Mouse (Mus musculus) adrenal gland, adult 18-20 months (tissue): ENCODE data around the gene Cd9. TPM values are rescaled to one million over a fixed set of nuclear protein-coding genes. Genes with fewer than 3 reads are reported as not detected.

ENCODE experiments used
- DNase-seq, 2 experiments: peaks; one replicate each; pipeline ENCODE4 v3.0.0; 2021 to 2022; ENCODE audit warnings: low spot score in 2 of 2
- total RNA-seq, 2 experiments: library from RNA; stranded (reverse); gene quantifications; 1 replicate in 1 of 2; 2 replicates in 1 of 2; pipeline ENCODE4 v1.2.3; 2021

The Cd9 gene
- total RNA-seq, 2 experiments from 2014 or later: 90.1 to 131 TPM

DNA sequence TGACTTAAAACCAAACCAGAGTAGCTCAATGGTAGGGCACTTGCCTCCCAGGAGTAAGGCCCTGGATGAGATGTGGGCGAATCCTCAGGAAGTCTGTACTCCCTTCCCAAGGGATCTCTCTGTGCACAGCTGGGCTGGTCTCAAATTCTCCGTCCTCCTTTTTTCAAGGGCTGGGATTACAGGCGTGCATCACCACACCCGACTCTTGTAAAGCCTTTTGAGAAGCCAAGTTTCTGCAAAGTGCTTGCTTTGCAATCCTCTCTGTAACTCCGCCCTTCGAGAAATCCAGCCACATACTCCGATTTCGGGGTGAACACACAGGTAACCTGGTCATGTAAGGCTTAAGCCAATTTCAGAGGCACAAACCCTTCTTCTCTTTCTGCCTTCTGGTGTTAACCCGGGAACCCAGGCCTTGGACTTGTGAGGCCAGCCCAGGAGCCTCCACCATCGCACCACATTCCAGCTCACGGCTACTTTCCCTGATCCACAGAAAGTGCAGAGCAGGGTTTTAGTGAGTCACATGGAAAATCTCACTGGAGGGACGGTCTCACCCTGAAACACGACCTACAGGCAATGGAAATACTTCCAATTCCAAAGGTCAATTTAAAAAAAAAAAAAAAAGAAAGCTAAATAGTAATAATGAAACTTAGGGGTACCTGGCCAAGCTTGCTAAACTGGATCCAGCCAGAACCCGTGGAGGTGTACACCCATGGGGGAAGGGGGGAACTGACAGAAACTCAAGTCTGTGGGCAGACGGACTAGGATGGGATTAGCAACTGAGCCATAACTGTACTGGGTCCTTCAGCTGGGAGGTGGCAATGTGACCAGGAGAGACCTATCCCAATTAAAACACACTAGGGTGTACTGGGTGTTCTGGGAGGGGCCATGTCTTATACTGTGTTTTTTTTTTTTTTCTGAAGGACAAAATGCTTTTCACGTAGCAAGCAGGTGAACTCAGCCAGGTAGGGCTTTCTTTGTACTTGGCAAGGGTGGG lies 16.2 kb downstream of the Cd9 start:
- no peak for DNase-seq

DNA sequence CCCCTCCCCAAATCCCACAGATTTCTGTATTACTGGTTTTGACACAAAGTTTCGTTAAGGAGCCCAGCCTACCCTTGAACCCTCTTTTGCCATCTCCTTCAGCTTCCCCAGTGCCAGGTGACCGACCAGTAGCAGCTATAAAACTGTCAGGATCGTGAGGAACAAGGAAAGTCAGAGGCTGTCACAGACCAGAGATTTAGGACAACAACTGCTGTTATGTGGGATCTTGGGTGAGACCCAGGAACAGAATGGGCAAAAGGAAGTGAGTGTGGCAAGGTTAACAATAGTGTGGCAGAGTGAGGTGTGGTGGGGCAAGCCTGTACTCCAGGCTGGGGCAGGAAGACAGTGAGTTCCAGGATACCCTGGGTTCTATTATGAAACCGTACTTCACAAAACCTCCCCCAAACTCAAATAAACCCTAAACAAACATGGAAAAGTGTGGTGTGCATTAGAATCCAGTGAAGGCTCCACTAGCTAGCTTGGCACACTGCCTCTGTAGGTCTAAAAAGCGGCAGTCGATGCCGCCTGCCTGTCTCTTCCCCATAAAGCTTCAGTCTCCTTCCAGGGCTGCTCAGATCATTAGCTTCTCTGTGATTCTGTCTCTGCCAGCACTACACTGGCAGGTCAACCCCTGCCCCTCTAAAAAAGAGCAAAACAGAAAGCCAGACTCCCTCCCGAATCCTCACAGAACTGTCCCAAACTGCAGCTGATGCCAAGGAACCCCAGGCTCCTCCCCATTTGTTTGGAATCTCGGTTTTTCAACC lies 17.6 kb downstream of the Cd9 start:
- DNase-seq: no peak

DNA sequence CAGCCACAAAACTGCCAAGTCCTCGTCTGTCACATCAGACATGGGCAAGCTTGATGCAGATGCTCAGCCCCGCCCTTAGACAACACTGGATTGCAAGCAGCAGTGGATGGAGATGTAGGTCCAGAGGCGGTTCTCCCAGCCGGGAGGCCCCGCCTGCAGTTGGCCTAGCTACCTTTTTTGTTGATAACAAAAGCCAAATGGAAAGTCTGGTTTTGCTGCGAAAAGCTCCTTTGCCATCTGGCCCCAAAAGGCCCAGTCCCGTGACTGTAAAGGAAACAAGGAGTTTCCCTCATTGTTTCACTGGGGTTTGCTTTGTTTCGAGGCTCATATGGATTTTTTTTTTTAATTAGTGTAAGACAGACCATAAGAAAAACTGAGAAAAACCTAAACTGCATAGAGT lies 18.5 kb downstream of the Cd9 start:
- DNase-seq: no peak

DNA sequence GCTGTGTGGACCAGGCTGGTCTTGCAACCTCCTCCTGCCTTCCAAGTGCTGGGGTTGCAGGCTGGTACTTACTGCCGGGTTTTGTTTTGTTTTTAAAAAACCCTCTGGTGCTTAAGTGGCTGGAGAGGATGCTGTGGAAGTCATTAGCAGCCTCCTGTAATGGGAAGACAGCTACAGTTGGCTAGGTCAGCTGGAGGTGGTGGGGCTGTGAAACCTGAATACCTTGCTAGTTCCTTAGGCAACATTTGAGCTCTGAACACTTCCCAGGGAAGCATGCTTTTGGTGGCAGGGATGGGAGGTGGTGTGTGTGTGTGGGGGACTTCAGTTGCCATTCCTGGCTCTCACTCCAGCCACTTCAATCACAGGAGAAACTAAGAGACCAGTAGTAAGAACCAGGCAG lies 19.4 kb downstream of the Cd9 start:
- no peak for DNase-seq

DNA sequence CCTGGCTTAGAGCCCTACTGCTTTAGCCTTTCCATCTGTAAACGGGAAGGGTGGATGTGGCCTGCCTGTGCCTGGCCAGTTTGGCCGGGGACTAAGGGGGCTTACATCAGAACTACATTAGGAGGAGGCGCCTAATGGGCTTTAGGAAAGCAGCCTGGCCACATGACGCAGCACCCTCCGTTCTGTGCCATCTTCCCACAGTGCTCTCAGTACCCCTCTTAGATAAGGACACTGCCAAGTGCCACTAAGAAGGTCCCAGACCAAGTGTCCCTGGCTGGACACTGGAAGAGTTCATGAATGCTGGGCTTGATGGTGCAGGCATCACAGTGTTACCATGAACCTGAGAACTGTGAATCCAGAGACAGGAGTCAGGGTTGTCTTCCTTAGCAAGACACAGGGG lies 20.7 kb downstream of the Cd9 start:
- no peak for DNase-seq

DNA sequence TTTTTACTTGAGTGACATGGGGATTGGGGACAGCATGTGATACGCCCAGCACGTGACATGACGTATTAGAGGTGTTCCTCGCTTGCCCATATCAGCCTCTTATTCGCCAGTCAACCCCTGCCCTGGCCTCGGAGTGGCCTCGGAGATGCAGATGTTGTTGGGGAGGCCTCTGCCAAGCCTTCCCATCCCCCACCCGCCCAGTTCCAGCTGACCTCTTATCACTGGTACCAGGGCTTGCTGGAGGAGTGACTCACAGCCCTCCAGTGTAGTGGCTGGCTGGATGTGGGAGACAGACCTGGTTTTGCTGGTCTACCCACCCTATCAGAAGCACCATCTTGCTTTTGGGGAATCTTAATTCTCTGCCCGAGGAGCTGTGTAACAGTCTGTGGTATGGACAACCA lies 21.3 kb downstream of the Cd9 start:
- DNase-seq: no peak

DNA sequence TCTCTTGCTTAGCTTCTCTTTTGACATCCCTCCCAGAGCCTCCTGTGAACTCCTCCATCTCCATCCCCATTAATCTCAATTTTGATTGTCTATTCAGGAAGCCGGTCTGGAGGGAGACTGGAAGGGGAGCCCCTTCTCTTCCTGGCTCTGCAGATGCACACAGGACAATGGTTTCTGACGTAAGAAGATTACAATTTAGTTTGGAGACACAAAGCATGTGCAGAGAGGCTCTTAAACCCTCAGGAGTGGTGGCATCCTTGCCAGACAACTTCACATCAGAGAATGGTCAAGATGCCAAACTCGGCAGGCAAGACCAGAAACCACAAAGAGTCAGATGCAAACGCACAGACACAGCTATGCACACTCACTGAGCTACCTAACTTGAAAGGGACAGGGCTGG lies 22.7 kb downstream of the Cd9 start:
- no peak for DNase-seq

DNA sequence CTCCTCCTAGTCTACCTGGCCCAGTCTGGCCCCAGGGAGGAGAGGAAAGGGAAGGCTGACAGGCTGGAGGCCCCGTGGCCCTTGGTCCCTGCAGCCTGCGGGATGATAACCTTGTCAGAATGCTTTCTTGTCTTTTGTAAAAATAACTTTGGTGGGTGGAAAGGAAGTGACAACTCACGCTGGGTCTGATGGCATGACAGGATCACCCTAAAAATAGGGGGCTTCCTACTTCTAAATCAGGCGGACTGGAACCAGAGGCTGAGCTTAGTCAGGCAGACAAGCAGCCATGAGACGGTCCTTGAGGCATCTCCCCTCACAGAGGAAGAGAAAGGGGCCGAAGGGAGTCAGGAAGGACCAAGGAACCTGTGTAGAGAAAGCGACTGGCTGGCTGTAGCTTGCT lies 23.3 kb downstream of the Cd9 start:
- no peak for DNase-seq

DNA sequence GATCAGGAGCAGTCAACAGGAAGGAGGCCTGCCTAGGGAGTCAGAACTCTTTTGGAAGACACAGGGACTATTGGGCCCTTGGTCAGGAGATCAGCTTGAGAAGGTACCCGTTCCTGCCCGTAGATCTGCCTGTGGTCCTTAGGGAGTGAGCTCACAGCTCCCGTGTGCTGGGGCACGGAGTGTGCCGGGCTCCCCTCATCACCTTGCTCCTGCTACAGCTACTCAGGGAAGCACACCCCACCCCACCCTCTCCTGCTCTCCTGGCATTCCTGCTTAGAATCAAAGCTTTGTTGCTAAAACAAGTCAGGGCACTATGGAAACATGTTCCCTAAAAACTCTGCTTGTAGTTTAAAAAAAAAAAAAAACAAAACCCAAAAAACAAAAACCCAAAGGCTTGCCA lies 24.0 kb downstream of the Cd9 start:
- DNase-seq: no peak

DNA sequence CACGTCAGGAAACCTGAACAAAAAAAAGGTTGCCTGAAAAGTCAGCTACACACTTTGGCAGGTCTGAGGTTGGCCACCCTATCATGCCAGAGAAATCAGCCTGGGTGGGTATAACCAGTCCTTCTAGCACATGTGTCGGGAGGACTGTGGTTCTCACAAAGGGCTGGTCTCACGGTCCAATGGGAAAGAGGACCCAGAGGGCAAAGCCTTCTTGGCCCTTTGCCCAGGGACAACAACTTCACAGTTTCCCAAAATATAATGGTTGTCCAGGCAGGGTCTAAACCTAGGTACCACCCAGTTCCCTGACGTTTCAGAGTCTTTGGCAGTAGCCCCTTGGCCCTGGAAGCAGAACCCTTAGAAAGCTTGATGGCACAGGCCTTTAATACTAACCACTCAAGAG lies 25.4 kb downstream of the Cd9 start:
- DNase-seq: no peak

DNA sequence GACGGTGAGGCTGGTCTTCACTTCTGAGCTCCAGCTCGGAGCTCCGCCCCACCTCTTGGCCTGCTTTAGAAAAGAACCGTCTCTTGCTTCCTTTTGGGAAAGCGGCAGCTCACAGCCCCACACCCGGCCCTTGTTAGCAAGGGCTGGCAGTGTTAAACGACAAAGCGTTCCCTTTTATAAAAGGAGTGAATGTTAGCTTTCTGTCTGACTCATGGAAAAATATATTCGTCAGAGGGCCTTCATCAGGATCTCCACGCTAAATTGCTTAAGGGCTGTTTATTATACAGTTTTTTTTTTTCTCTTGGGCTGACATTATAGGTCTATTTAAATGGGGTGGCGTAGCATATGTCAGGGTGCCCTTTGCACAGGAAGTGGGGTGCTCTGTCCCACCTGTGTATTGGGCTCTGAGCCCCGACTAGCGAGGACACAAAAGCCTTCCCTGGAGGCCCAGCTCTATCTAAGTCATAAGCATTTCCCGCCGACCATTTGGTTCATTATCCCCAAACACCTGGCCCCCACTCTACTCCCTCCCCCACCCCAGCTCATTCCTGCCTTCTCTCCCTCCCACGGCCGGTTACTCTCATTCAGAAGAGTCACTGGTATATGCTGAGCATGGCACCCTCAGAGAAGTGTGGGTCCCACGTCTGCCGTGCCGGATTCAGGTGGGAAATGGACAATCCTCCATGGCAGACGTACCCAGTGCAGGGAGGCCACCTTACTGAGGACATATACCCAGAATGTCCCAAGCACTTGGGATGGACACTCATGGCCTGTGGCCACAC lies 26.2 kb downstream of the Cd9 start:
- DNase-seq: no peak

DNA sequence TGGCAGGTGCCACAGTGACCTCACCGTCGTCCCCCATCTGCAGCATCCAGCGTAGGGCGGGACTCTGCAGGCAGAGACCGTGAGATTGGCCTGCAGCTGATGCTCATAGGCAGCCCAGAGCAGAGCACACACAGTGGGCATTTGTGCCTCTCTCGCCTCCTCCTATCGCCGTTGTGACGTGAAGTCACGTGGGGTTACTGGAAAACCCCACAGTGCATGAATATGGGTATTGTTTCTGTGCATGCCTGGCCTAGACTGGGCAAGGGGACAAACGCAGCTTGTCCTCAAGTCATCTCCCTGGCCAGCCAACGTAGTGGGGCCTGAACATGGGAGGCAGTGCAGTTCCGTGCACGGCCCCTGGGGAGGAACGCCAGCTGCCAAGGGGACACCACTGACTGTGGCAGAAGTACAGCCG lies 27.3 kb downstream of the Cd9 start:
- no peak for DNase-seq

DNA sequence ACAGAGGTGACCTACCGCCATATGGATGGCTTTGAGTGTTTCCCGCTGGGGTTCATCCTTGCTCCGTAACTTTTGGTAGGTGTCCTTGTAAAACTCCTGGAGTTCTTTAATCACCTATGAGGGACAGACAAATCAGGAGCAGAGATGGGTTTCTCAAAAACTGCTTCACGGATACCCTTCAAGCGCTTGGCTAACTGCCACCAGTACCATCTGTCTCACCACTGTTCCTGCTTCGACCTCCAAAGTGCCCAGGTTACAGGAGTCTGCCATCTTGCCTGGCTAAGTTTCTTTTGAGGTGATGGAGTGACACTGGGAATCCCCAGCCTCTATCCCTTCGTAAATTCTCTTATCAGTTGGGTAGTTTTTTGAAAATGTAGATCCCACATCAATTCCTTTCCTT lies 32.3 kb downstream of the Cd9 start:
- DNase-seq: no peak

DNA sequence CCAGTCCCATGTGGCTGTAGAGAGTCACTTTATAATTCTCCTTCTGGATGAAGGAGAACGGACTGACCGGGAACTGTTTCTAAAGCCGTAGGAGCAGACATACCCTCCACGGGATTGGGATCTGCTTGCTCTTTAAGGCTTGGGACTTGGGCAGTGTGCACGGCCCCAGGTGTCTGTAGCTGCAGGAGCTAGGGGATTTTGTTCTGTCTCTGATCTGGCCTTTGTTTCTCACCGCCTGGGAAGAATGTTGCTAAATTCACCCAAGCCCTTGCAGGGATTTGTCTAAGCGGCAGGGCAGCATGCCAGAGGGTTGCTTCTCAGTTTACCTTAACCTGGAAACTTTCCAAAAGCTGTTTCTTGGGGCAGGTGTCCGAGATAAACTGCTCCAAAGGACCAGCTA lies 32.8 kb downstream of the Cd9 start:
- no peak for DNase-seq

DNA sequence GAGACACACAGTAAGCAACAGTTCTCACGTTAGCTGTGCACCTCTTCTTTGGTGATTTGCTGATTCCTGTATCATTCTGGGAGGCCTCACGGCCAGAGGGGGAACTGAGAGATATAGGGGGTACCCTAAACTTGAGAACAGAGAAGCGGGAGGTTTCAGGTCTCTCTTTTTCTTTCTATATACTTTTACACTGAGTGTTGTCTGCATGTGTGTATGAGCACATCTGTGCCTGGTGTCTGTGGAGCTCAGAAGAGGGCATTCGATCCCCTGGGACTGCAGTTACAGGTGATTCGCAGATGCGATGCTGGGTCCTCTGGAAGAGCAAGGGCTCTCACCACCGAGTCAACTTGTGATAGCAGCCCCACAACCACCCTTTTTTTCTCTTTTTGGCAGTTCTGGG lies 33.3 kb downstream of the Cd9 start:
- no peak for DNase-seq

DNA sequence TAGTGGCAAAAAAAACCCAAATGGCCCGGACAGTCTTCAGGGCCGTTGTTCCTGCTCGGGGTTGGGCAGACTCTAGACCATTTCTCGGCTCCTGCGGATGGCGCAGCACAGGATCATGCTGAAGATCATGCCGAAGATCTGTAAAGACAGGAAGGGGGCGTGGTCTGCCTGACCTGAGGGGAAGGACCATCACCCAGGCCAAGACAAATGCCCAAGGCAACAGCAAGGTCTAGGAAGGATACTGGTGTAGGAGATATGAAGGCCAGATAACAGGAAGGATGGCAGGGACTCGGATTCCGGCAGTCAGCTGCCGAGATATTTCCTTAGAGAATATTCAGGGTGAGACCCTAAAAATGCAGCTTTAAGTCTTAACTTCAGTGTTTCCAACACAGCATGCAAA lies 34.0 kb downstream of the Cd9 start:
- no peak for DNase-seq

DNA sequence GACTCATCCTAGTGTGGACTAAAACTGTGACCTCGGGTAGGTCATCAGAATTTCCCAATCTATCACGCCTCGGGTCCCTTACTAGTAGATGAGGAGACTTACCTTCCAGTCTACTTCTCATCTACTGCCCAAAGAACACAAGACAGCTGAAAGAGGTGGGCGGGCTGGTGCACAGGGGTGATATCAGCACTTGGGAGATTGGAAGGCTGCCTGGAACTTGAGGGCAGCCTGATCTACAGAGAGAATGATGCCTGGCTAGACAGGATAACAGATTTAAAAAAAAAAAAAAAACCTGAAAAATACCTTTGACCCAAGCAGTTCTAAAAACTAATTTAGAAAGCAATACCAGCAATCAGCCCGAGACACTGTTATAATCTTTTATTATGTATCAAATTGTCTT lies 34.7 kb downstream of the Cd9 start:
- DNase-seq: no peak

DNA sequence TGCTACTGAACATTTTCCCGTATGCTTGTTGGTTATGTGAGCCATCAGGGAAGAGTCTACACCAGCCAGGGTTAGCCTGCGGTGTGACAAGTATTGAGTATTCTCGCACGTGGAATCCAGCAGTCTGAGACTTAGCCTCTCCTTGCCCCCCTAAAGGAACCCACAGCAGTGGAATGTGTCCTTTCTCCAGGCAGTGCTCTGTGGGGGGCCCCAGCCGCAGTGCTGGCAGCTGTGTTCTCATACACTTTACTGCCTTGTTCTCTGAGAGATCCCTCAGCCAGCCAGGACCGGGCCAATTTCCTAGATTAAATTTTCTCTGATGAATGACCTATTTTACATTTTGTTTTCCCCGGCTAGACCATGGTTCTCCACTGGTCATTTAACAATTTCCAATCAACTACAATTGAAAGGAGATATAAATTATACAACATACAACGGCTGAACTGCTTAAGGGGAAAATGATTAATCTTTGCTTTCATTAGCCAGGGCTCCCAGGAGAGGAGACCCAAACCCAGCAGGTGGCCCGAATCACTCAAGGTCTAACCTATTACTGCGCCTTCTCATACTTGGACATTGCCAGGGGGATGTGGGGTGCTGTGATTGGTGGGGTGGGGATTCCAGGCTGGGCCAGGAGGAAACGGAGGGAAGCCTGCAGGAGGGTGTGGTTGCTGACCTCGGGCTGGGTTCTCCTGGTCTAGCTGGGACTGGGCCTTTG lies 38.6 kb downstream of the Cd9 start:
- no peak for DNase-seq

DNA sequence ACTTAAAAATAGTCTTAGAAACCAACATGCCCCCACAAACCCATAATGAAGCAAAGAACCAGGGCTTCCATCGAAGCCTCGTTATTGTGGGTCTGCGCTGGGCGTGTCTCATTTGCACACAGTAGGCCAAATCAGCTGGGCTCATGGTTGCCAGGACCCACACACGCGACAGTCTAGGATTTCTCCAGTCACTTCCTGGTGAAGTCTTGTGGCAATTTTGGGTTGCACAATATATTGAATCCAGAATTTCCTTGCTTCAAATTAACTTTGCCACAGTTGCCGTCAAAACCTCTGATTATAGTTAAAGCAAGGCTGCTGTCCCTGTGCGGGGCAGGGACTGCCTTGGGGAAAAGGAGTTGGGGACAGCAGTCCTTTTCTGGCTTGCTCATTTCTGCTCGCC lies 39.9 kb downstream of the Cd9 start:
- no peak for DNase-seq

DNA sequence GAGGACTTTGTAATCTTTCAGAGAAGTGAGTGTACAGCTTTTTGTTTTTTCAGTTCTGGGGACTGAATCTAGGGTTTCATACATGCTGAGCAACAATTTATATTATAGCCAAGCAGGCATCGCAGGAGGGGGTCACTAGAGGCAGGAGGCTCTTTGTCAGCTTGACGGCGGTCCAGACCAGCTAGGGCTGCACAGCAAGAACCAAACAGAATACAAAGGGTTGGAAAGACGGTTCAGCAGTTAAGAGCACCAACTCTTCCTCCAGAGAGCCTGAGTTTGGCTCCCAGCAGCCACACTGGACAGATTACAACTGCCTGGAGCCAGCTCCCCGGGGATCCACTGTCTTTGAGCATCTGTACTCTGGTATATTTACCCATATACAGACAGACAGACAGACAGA lies 40.3 kb downstream of the Cd9 start:
- no peak for DNase-seq

DNA sequence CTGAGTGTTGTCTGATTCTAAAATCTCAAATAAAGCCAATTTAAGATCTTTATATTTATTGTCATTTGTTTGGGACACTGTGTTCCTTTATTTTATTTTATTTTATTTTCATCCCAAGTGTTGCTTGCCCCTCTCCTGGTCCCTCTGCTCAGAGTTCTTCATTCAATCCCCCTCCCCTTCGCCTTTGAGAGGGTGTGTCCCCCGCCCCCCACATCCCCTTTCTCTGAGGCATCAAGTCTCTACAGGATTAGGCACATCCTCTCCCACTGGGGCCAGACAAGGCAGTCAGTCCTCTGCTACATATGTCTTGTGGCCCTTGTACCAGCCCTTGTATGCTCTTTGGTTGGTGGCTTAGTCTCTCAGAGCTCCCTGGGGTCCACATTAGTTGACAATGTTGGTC lies 46.9 kb downstream of the Cd9 start:
- no peak for DNase-seq
